Mouse (Mus musculus) G1E (cell line): ENCODE data around the gene Rab3c. TPM values are rescaled to one million over a fixed set of nuclear protein-coding genes. Genes with fewer than 3 reads are reported as not detected.

ENCODE experiments used
- ATAC-seq: 2 replicates; pipeline ENCODE4 v1.8.0; 2016; ENCODE audit warnings: mild to moderate bottlenecking; ENCODE audit not compliant: insufficient number of reproducible peaks, poor library complexity, low FRiP score, severe bottlenecking; ENCODE audit errors: extremely low read depth
- DNase-seq: peaks from one replicate; pipeline ENCODE4 v3.0.0; 2012; ENCODE audit warnings: low spot score
- H3K27me3 ChIP-seq: 2 replicates; pipeline ENCODE4 v1.6.1; 2012; ENCODE audit warnings: mild to moderate bottlenecking, low read length, inconsistent platforms; ENCODE audit not compliant: insufficient read depth
- H3K36me3 ChIP-seq: replicated peaks from 2 replicates; pipeline ENCODE3; 2012; ENCODE audit warnings: mild to moderate bottlenecking, inconsistent platforms
- H3K4me1 ChIP-seq: 2 replicates; pipeline ENCODE4 v1.6.1; 2012; ENCODE audit warnings: low read depth, low read length, inconsistent platforms, mixed read lengths; ENCODE audit not compliant: insufficient read depth
- H3K4me3 ChIP-seq: 2 replicates; pipeline ENCODE4 v1.5.1; 2012; ENCODE audit warnings: low read depth, mild to moderate bottlenecking, inconsistent platforms, low read length, moderate library complexity, mixed read lengths
- H3K9me3 ChIP-seq: replicated peaks from 2 replicates; pipeline ENCODE4 v1.6.1; 2012; ENCODE audit warnings: inconsistent platforms
- CTCF ChIP-seq: IDR thresholded peaks from 2 replicates; pipeline ENCODE4 v1.5.1; 2012; ENCODE audit warnings: low read depth, low read length, inconsistent platforms, mixed read lengths
- GATA1 ChIP-seq: IDR thresholded peaks from 2 replicates; pipeline ENCODE4 v1.6.1; 2012; ENCODE audit warnings: borderline replicate concordance, low read length, inconsistent platforms, mixed read lengths
- GATA2 ChIP-seq: IDR thresholded peaks from 2 replicates; pipeline ENCODE4 v1.6.1; 2012; ENCODE audit warnings: low read depth, low read length, inconsistent platforms, borderline replicate concordance
- POLR2AphosphoS5 ChIP-seq: IDR thresholded peaks from 2 replicates; pipeline ENCODE4 v1.6.1; 2012; ENCODE audit warnings: low read depth, low read length, inconsistent platforms; ENCODE audit not compliant: insufficient replicate concordance
- TAL1 ChIP-seq: conservative IDR thresholded peaks from 2 replicates; pipeline ENCODE4 v1.6.1; 2012; ENCODE audit warnings: low read depth, low read length, inconsistent platforms, mixed read lengths
- polyA plus RNA-seq: library from polyadenylated mRNA; stranded (reverse); fragments of >175 nt; gene quantifications from 2 replicates; pipeline ENCODE4 v1.2.3, GENCODE M21; 2012
- total RNA-seq, 2 experiments: library from RNA; stranded (forward) in 1 of 2; stranded (reverse) in 1 of 2; fragments of 200-1000 nt in 1 of 2; fragments of >200 nt in 1 of 2; fragmentation: Nextera tagmentation in 1 of 2; gene quantifications; 2 replicates each; pipeline ENCODE4 v1.2.3; 2014 to 2017

The Rab3c gene
- total and polyA plus RNA-seq, 3 experiments, result 0.27 TPM; not detected in 2

- Histone ChIP-seq H3K36me3 (no peaks in the 10 kb centered on the region), H3K4me3 (no peak overlapping the region), H3K4me1 (no peaks in the 10 kb centered on the region), H3K27me3 (peaks cover 4% of the 10 kb centered on the region; the same call in 1 of the 2 replicates), H3K9me3 (no peaks in the 10 kb centered on the region)
- TF ChIP-seq GATA1 (no peak), GATA2 (no peak), CTCF (no peak), POLR2AphosphoS5 (no peak), TAL1 (no peak)
- DNase-seq (no peak), ATAC-seq (no peak)
Observed at GRCm38 (mm10) chr13:110006106-110006781, 274.6 kb downstream of the Rab3c start.

Other genes with a start within 250 kb of the Rab3c start
- not detected in 2 replicates for gene Gapt, start 76.2 kb upstream of the Rab3c start, total RNA-seq (2014; fragmentation: Nextera tagmentation)
- gene Gapt, start 76.2 kb upstream of the Rab3c start, total RNA-seq (2017), result 0.22 and 0.23 TPM in 2 replicates
- gene Gapt, start 76.2 kb upstream of the Rab3c start, polyA plus RNA-seq, result not detected in 2 replicates
- gene Plk2, start 114.0 kb upstream of the Rab3c start, total RNA-seq (2014; fragmentation: Nextera tagmentation), result not detected in 2 replicates
- 0.11 and 0.23 TPM in 2 replicates for gene Plk2, start 114.0 kb upstream of the Rab3c start, total RNA-seq (2017)
- gene Plk2, start 114.0 kb upstream of the Rab3c start, polyA plus RNA-seq, result not detected in 2 replicates